Mouse (Mus musculus) right cerebral cortex, adult 18-20 months (tissue): ENCODE measurements at regions not wholly inside any gene's neighbourhood (a gene's known extent, or its start where the extent isn't known, plus 50 kb on each side); places are given as distances from the start of the nearest gene placed in this dataset.
"Not testable (repeated sequence)": the region's sequence is repeated elsewhere in the genome, so short reads cannot be mapped to it uniquely, and the experiment has no call there.

Experiments used
- DNase-seq: peaks from one replicate; pipeline ENCODE4 v3.0.0; 2022; ENCODE audit warnings: mixed read lengths

- DNase-seq = peak; percentile 4
Observed at GRCm38 (mm10) chr3:8161997-8162756, 1447.7 kb downstream of the Zfp704 start.

DNA sequence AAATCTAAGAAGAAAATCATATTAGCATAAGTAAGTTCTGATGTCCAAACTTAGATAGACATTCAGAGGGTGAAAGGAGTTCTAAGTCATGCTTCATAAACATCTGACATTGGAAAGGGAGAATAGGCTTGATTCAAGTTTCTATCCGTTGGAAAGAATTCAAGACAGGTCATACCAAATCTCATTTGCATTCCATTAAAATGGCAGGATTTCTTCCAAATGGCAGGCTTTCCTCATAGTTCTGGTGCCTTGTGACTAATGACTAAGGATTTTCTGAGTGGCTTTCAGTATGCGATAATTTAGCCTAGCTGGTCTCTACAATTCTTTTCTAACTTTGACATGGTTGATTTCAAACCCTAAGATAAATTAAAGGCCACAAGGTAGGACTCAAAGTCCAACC is 1466.9 kb downstream of the Zfp704 start:
- no peak for DNase-seq

GRCm38 (mm10) chr3:8142190-8142589 is 1467.7 kb downstream of the Zfp704 start:
- DNase-seq = no peak

- no peak for DNase-seq
Observed at GRCm38 (mm10) chr3:8141664-8142084, 1468.2 kb downstream of the Zfp704 start.

- DNase-seq = not testable (repeated sequence)
Observed at GRCm38 (mm10) chr3:8123641-8124040, 1486.2 kb downstream of the Zfp704 start.

DNA sequence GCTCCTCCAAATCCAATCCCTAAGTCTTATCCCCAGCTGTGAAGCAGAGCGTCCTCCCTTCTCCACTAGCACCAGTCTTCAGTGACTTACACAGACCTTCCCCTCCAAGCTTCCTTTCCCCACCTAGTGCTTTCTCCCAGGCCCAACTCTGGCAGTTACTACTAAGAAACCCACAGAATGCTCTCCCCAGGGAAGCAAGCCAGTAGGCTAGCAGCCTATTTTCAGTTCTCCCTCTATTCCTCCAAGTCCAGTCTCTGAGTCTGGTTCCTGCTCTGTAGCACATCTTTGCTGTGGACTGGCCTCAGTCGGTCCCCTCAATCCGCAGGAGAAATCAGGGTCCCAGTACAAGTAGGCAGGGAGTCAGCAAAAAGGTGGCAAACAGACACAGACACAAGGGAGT is 1486.7 kb downstream of the Zfp704 start:
- no peak for DNase-seq

- no peak for DNase-seq
Observed at GRCm38 (mm10) chr3:8098291-8098690, 1478.0 kb upstream of the 1700008P02Rik start.

DNA sequence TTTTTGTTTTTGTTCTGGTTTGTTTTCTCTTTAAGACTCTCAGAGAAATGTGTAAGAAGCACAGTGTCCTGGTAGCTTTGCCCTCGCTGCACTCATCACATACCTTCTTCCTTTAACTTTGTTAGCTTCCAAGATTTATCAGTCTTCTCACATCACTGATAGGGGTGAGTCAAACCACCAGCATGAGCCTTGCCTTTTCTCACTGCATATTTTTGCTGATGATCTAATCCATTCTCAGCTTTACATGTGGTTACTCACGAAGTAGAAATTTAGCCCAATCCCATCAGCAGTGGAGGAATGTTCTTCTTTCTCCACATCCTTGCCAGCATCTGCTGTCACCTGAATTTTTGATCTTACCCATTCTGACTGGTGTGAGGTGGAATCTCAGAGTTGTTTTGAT is 1464.5 kb upstream of the 1700008P02Rik start:
- no peak for DNase-seq

DNA sequence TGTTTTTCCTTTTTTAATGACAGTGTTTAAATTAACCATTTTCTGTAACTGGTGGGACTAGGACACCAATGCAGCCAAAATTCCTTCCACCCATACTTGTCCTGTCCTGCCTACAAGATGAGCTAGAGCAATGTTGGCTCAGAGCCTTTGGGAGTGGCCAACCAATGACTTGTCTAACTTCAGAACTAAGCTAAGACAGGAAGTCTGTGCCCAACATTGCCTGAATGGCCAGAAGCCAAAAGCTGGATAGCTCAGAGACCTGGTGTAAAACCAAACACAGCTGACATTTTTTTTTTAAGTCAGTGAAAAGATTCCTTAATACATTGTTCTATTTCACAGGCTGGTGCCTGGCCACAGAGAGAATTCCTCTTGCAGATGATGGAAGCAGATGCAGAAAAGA is 1433.5 kb upstream of the 1700008P02Rik start:
- DNase-seq = no peak

- peak; percentile 73 for DNase-seq
Observed at GRCm38 (mm10) chr3:8051167-8051566, 1430.9 kb upstream of the 1700008P02Rik start.

- no peak for DNase-seq
Observed at GRCm38 (mm10) chr3:8049706-8050105, 1429.5 kb upstream of the 1700008P02Rik start.

DNA sequence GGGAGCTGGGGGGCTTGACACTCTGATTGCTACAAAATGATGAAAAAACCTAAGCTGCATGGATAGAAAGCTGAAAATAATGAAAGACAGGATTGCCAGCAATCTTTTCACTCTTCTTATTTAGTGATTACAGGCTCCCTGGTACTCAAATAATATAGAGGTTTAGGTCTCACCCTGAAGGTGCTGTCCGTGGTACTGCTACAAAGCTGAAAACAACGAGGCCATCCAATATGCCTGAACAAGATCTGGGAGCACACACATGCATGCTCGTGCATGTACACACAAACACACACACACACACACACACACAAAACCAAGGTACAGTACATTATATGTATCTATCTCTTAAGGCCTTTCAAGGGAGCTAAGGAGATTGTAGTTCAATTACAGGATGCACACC is 1426.1 kb upstream of the 1700008P02Rik start:
- DNase-seq = no peak

- DNase-seq = no peak
Observed at GRCm38 (mm10) chr3:8036697-8037096, 1416.5 kb upstream of the 1700008P02Rik start.

- no peak for DNase-seq
Observed at GRCm38 (mm10) chr3:8035091-8035729, 1415.0 kb upstream of the 1700008P02Rik start.

- no peak for DNase-seq
Observed at GRCm38 (mm10) chr3:8026325-8027017, 1406.2 kb upstream of the 1700008P02Rik start.

- no peak for DNase-seq
Observed at GRCm38 (mm10) chr3:8022654-8023053, 1402.4 kb upstream of the 1700008P02Rik start.

- DNase-seq = no peak
Observed at GRCm38 (mm10) chr3:8017489-8017888, 1397.2 kb upstream of the 1700008P02Rik start.

DNA sequence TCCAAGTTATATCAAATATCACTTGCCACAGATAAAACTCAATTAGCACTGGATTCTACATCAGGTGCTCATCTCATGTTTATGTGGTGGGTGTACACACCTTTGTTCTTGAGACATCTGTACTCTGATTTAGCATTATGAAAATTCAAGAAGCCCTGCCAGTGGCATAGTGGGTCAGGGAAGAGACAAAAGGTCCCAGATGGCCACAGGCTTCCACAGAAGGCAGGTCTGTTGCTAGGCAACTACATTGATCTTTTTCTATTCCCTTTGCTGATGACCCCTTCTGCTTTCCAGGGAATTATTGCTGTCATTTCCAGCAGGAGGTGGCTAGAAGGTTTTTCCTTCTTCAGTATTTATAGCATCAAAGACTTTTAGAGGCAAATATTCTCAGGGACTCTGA is 1396.7 kb upstream of the 1700008P02Rik start:
- DNase-seq = no peak

- DNase-seq = no peak
Observed at GRCm38 (mm10) chr3:8009966-8010365, 1389.7 kb upstream of the 1700008P02Rik start.

DNA sequence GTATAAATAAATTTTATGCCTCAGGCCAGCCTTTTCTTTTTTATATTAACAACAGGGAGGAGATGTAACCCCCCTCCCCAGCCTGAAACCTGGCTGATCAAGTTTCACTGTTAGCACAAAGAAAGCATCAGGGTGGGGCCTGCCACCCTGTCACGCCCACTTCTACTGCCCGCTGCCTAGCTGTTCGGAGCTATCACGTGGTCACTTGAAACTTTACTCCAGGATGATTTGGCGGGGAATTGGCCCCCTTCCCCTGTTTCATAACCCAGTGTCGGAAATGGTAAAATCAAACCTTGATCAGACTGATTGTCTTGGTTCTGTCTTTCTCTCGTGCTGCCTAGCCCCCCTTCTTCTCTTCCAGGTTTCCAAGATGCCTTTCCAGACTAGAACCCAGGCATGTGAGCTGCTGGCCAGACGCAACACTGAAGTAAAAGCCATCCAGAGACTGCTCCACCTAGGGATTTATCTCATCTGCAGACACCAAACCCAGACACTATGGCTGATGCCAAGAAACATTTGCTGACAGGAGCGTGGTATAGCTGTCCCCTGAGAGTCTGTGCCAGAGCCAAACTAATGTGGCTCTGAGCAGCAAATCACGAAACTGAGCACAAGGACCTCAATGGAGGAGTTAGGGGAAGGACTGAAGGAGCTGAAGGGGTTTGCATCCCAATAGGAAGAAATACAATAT is 1386.6 kb upstream of the 1700008P02Rik start:
- DNase-seq = no peak

DNA sequence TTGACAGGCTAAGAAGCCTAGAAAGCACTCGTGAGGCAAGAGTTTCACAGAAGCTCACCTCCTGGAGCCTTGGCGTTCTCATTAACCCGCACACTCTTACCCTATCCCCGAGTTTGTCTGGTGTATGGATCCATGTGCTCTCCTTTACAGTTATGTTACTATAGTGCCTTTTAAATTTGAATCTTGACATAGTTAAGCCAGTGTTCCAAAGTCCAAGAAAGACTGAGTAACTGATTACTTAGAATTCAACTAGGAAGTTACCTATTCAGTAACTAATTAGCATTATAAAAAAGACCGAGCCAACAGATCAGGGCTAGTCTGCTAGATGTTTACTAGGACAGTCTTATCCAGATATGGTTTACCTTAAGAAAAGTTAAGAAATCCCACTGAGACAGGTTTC is 1386.0 kb upstream of the 1700008P02Rik start:
- DNase-seq = no peak

- DNase-seq = not testable (repeated sequence)
Observed at GRCm38 (mm10) chr3:8005684-8006083, 1385.4 kb upstream of the 1700008P02Rik start.

DNA sequence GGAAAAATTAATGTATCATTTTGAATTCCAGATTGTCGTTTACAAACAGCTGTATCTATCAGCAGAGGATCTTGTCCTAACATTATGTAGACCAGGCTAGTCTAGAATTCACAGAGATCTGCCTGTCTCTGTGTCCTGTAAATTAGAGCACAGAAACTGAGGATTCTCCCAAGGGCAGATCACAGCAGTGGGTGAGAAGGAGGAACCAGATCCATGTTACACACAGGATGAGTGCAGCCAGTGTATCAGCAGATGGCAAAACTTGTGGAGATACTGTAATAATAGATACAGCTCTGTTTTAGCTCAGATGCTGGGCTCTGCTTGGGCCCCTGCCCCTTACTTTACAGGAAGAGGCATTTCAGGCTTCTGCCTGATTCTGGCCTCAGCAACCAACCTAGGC is 1384.0 kb upstream of the 1700008P02Rik start:
- no peak for DNase-seq
